Mouse (Mus musculus) hindbrain, embryonic 16.5 days (tissue): ENCODE data around the gene Morf4l1. TPM values are rescaled to one million over a fixed set of nuclear protein-coding genes. Genes with fewer than 3 reads are reported as not detected.
"Not testable (repeated sequence)": the region's sequence is repeated elsewhere in the genome, so short reads cannot be mapped to it uniquely, and the experiment has no call there.

ENCODE experiments used
- ATAC-seq: fragments of 200-750 bp; cut with Nextera tagmentation; 2 replicates; pipeline ENCODE4 v1.8.0; 2017; ENCODE audit warnings: moderate TSS enrichment, moderate library complexity
- H3K27ac ChIP-seq: fragments of 300-500 bp; sonication (generic); 2 replicates; pipeline ENCODE4 v1.5.1; 2014; ENCODE audit warnings: low read depth, mild to moderate bottlenecking, control low read depth, low read length, moderate library complexity
- H3K27me3 ChIP-seq: fragments of 300-500 bp; sonication (generic); replicated peaks from 2 replicates; pipeline ENCODE4 v1.6.1; 2014; ENCODE audit warnings: low read length; ENCODE audit not compliant: control insufficient read depth, insufficient read depth
- H3K36me3 ChIP-seq: fragments of 300-500 bp; sonication (generic); 2 replicates; pipeline ENCODE4 v1.6.1; 2014; ENCODE audit warnings: mild to moderate bottlenecking, low read length, moderate library complexity, mixed read lengths; ENCODE audit not compliant: control insufficient read depth, insufficient read depth
- H3K4me1 ChIP-seq: fragments of 300-500 bp; sonication (generic); 2 replicates; pipeline ENCODE4 v1.6.1; 2014; ENCODE audit warnings: low read depth, low read length; ENCODE audit not compliant: control insufficient read depth, insufficient read depth
- H3K4me2 ChIP-seq: fragments of 300-500 bp; sonication (generic); 2 replicates; pipeline ENCODE4 v1.6.1; 2014; ENCODE audit warnings: mild to moderate bottlenecking, low read length, control low read depth, moderate library complexity
- H3K4me3 ChIP-seq: fragments of 300-500 bp; sonication (generic); 2 replicates; pipeline ENCODE4 v1.5.1; 2014; ENCODE audit warnings: mild to moderate bottlenecking, low read length, control low read depth, moderate library complexity
- H3K9ac ChIP-seq: fragments of 300-500 bp; sonication (generic); 2 replicates; pipeline ENCODE4 v1.6.1; 2014; ENCODE audit warnings: low read depth, mild to moderate bottlenecking, control low read depth, low read length, moderate library complexity
- H3K9me3 ChIP-seq: fragments of 300-500 bp; sonication (generic); 2 replicates; pipeline ENCODE4 v1.6.1; 2014; ENCODE audit warnings: mild to moderate bottlenecking, low read length, moderate library complexity; ENCODE audit not compliant: control insufficient read depth
- WGBS: fragments of 180-500 bp; shearing (Covaris S2); extraction: QIAGEN DNeasy Blood & Tissue Kit; methylation state at CpG from one replicate; pipeline ENCODE4 v1.1.7; 2014; 5-methylcytosine and 5-hydroxymethylcytosine counted together
- polyA plus RNA-seq: library from polyadenylated mRNA; unstranded; fragments of >200 nt; fragmentation: Nextera tagmentation; extraction: Ambion mirVana; gene quantifications from 2 replicates; pipeline ENCODE4 v1.2.1, GENCODE M21; 2015

Gene Morf4l1
- polyA plus RNA-seq, 1 experiment from 2014 or later, result 538 TPM

- no peak overlapping the region for H3K9ac ChIP-seq
- H3K36me3 ChIP-seq, result no peaks in the 10 kb centered on the region
- H3K9me3 ChIP-seq, result no peaks in the 10 kb centered on the region
- no peaks in the 10 kb centered on the region for H3K4me1 ChIP-seq
- ATAC-seq, result no peak
- H3K27ac ChIP-seq, result no peak overlapping the region
- H3K4me3 ChIP-seq, result no peak overlapping the region
- H3K27me3 ChIP-seq, result no peaks in the 10 kb centered on the region
- H3K4me2 ChIP-seq, result no peak overlapping the region
- 82% methylated on average over 5 of the region's 5 CpGs for WGBS
Observed at GRCm38 (mm10) chr9:90076131-90076530, 38.4 kb downstream of the Morf4l1 start.

- Histone ChIP-seq H3K4me3 (no peak overlapping the region), H3K27ac (no peak overlapping the region), H3K9ac (no peak overlapping the region), H3K4me1 (no peaks in the 10 kb centered on the region), H3K4me2 (no peak overlapping the region), H3K36me3 (no peaks in the 10 kb centered on the region), H3K9me3 (no peaks in the 10 kb centered on the region), H3K27me3 (no peaks in the 10 kb centered on the region)
- 93% methylated on average over 4 of the region's 4 CpGs for WGBS
- no peak for ATAC-seq
Observed at GRCm38 (mm10) chr9:90075336-90075735, 39.2 kb downstream of the Morf4l1 start.

- H3K4me3 ChIP-seq, result no peak overlapping the region
- no peaks in the 10 kb centered on the region for H3K36me3 ChIP-seq
- ATAC-seq, result no peak
- no peaks in the 10 kb centered on the region for H3K9me3 ChIP-seq
- WGBS, result 89% methylated on average over 7 of the region's 7 CpGs
- H3K4me2 ChIP-seq, result no peak overlapping the region
- H3K27me3 ChIP-seq, result no peaks in the 10 kb centered on the region
- no peaks in the 10 kb centered on the region for H3K4me1 ChIP-seq
- H3K27ac ChIP-seq, result no peak overlapping the region
- H3K9ac ChIP-seq, result no peak overlapping the region
Observed at GRCm38 (mm10) chr9:90070174-90070573, 44.4 kb downstream of the Morf4l1 start.

- Histone ChIP-seq H3K4me2 (no peak overlapping the region), H3K4me3 (no peak overlapping the region), H3K27me3 (no peaks in the 10 kb centered on the region), H3K27ac (no peak overlapping the region), H3K36me3 (no peaks in the 10 kb centered on the region), H3K9ac (no peak overlapping the region), H3K9me3 (no peaks in the 10 kb centered on the region), H3K4me1 (no peaks in the 10 kb centered on the region)
- 83% methylated on average over 7 of the region's 7 CpGs for WGBS
- no peak for ATAC-seq
Observed at GRCm38 (mm10) chr9:90069485-90069884, 45.1 kb downstream of the Morf4l1 start.

GRCm38 (mm10) chr9:90068786-90069185, 45.8 kb downstream of the Morf4l1 start:
- no peak overlapping the region for H3K4me3 ChIP-seq
- WGBS, result 93% methylated on average over 6 of the region's 6 CpGs
- no peak for ATAC-seq

GRCm38 (mm10) chr9:90067341-90067740, 47.2 kb downstream of the Morf4l1 start:
- 75% methylated on average over 2 of the region's 2 CpGs for WGBS
- no peak overlapping the region for H3K9ac ChIP-seq

More at GRCm38 (mm10) chr9:90068786-90069185, 45.8 kb downstream of the Morf4l1 start:
- H3K9me3 ChIP-seq, result no peaks in the 10 kb centered on the region
- H3K4me2 ChIP-seq, result no peak overlapping the region
- no peaks in the 10 kb centered on the region for H3K27me3 ChIP-seq
- no peak overlapping the region for H3K27ac ChIP-seq
- no peaks in the 10 kb centered on the region for H3K4me1 ChIP-seq
- no peak overlapping the region for H3K9ac ChIP-seq
- H3K36me3 ChIP-seq, result no peaks in the 10 kb centered on the region

GRCm38 (mm10) chr9:90060932-90061331, 53.6 kb downstream of the Morf4l1 start:
- H3K4me3 ChIP-seq, H3K4me1 ChIP-seq, H3K4me2 ChIP-seq, H3K27ac ChIP-seq, ATAC-seq, H3K9ac ChIP-seq, H3K27me3 ChIP-seq, H3K9me3 ChIP-seq, H3K36me3 ChIP-seq: not testable (repeated sequence)
- WGBS, result 93% methylated on average over 5 of the region's 5 CpGs

More at GRCm38 (mm10) chr9:90067341-90067740, 47.2 kb downstream of the Morf4l1 start:
- no peak overlapping the region for H3K27ac ChIP-seq
- H3K4me2 ChIP-seq, result no peak overlapping the region
- H3K27me3 ChIP-seq, result no peaks in the 10 kb centered on the region
- no peaks in the 10 kb centered on the region for H3K9me3 ChIP-seq
- H3K4me1 ChIP-seq, result no peaks in the 10 kb centered on the region
- ATAC-seq, result no peak
- H3K36me3 ChIP-seq, result no peaks in the 10 kb centered on the region
- H3K4me3 ChIP-seq, result no peak overlapping the region

- WGBS, result 85% methylated on average over 2 of the region's 2 CpGs
- H3K27ac ChIP-seq, result no peak overlapping the region
Observed at GRCm38 (mm10) chr9:90060574-90060875, 54.0 kb downstream of the Morf4l1 start.

GRCm38 (mm10) chr9:90059828-90060573, 54.6 kb downstream of the Morf4l1 start:
- no peak for ATAC-seq
- Histone ChIP-seq H3K36me3 (no peaks in the 10 kb centered on the region), H3K9ac (no peak overlapping the region), H3K4me2 (no peak overlapping the region), H3K4me1 (no peaks in the 10 kb centered on the region), H3K27me3 (no peaks in the 10 kb centered on the region), H3K9me3 (no peaks in the 10 kb centered on the region), H3K27ac (no peak overlapping the region), H3K4me3 (no peak overlapping the region)
- WGBS, result 88% methylated on average over 9 of the region's 9 CpGs

More at GRCm38 (mm10) chr9:90060574-90060875, 54.0 kb downstream of the Morf4l1 start:
- Histone ChIP-seq H3K4me1 (no peaks in the 10 kb centered on the region), H3K36me3 (no peaks in the 10 kb centered on the region), H3K4me3 (no peak overlapping the region), H3K27me3 (no peaks in the 10 kb centered on the region), H3K9ac (no peak overlapping the region), H3K9me3 (no peaks in the 10 kb centered on the region), H3K4me2 (no peak overlapping the region)
- ATAC-seq, result no peak
